In genomic region chr19:8656341-8656740, GRCm38 (mm10) we compare ENCODE assay signal across 16 mouse cellular contexts. TPM values are rescaled to one million over a fixed set of nuclear protein-coding genes. Genes with fewer than 3 reads are reported as not detected.
DNase-seq lines count a peak whose midpoint lies in the region; ATAC-seq and TF ChIP-seq lines count a peak whose summit lies in the region.
"Had no signal": no experiment of that assay in that cellular context is flagged by ENCODE, and none has a peak within 500 bp of the region (broad histone marks: within the 10 kb centered on the region; RNA-seq: fewer than 3 reads in every experiment).

No protein-coding gene starts in this region.

- H3K27me3 ChIP-seq in heart, adult 2 months (ENCODE audit: control insufficient read depth, insufficient read depth, low read length) = no peaks in the 10 kb centered on the region; the same call in 1 of the 2 replicates
- no peaks in the 10 kb centered on the region for H3K27me3 ChIP-seq in heart, embryonic 11.5 days (ENCODE audit: control insufficient read depth, insufficient read depth, low read length)
- H3K27me3 ChIP-seq: forebrain, embryonic 13.5 days; hindbrain, embryonic 13.5 days had no signal

- no peak for TF ChIP-seq POLR2A in heart, adult 2 months (IDR thresholded peaks at IDR 0.05; ENCODE audit: insufficient read depth, low read depth, low read length)

- TF ChIP-seq EP300 in heart, adult 2 months (IDR thresholded peaks at IDR 0.05; ENCODE audit: insufficient read depth, low read depth, low read length) = no peak

- H3K4me1 ChIP-seq in heart, adult 2 months (ENCODE audit: control insufficient read depth, insufficient read depth, low read length) = peaks cover 2% of the 10 kb centered on the region; the same call in 1 of the 2 replicates
- H3K4me1 ChIP-seq in heart, embryonic 11.5 days (ENCODE audit: control insufficient read depth, insufficient read depth, low read length) = no peaks in the 10 kb centered on the region
- H3K4me1 ChIP-seq: forebrain, embryonic 13.5 days; hindbrain, embryonic 13.5 days had no signal

- H3K9ac ChIP-seq in heart, adult 2 months (ENCODE audit: low read depth, low read length) = no peak overlapping the region
- H3K9ac ChIP-seq in heart, embryonic 11.5 days (ENCODE audit: low read depth, low read length) = no peak overlapping the region
- H3K9ac ChIP-seq: forebrain, embryonic 13.5 days; hindbrain, embryonic 13.5 days had no signal

- ATAC-seq in heart, embryonic 11.5 days (replicated peaks; ENCODE audit: insufficient number of reproducible peaks, low FRiP score, low TSS enrichment) = no peak
- ATAC-seq: forebrain, embryonic 13.5 days; intestine, postnatal 0 days had no signal

- DNase-seq in heart, adult 2 months = peak; percentile 26 to 35
- no peak for DNase-seq in left cerebral cortex, adult 2 months (ENCODE audit: extremely low spot score in 1 of 2, low spot score in 2 of 2)
- DNase-seq in left cerebral cortex, postnatal 4 days = no peak
- DNase-seq in heart, postnatal 10 days = peak; percentile 27 to 28
- DNase-seq in kidney, postnatal 36 days = peak; percentile 43 to 50
- no peak for DNase-seq in liver
- DNase-seq: cerebellum, adult 8-10 months; lung, postnatal 36 days had no signal

- no peak overlapping the region for H3K4me2 ChIP-seq in heart, embryonic 11.5 days
- H3K4me2 ChIP-seq: forebrain, embryonic 13.5 days; hindbrain, embryonic 13.5 days; liver, embryonic 11.5 days had no signal

- H3K27ac ChIP-seq in heart, adult 2 months = peak overlapping the region; percentile 72
- H3K27ac ChIP-seq in heart, embryonic 11.5 days (ENCODE audit: low read depth, low read length) = no peak overlapping the region
- H3K27ac ChIP-seq in left cerebral cortex, adult 2 months = peak overlapping the region; percentile 53
- H3K27ac ChIP-seq: forebrain, embryonic 13.5 days; hindbrain, embryonic 13.5 days; midbrain, embryonic 10.5 days had no signal

- no peak for TF ChIP-seq CTCF in heart, adult 2 months (IDR thresholded peaks at IDR 0.05)
- no peak for TF ChIP-seq CTCF in left cerebral cortex, adult 2 months (IDR thresholded peaks at IDR 0.05)

- intact Hi-C loops in heart, adult 2 months (cut with DNase I) = no loop called here
- intact Hi-C loops in left cerebral cortex, adult 2 months (cut with DNase I) = no loop called here
- intact Hi-C loops in left cerebral cortex, postnatal 4 days (cut with DNase I) = no loop called here
- intact Hi-C loops in heart, postnatal 10 days (cut with DNase I) = no loop called here

- H3K36me3 ChIP-seq in heart, adult 2 months (ENCODE audit: control insufficient read depth, insufficient read depth, low read length) = no peaks in the 10 kb centered on the region
- H3K36me3 ChIP-seq in heart, embryonic 11.5 days (ENCODE audit: control insufficient read depth, insufficient read depth, low read length) = no peaks in the 10 kb centered on the region
- H3K36me3 ChIP-seq: hindbrain, embryonic 13.5 days; midbrain, embryonic 10.5 days had no signal

- 41% methylated on average over 4 of the region's 4 CpGs for WGBS in heart, adult 2 months
- WGBS in heart, embryonic 11.5 days (ENCODE audit: insufficient replicate concordance) = 78% methylated on average over 4 of the region's 4 CpGs

- H3K79me2 ChIP-seq in heart, adult 2 months (replicated peaks; ENCODE audit: control insufficient read depth, insufficient read depth, low read length) = no peaks in the 10 kb centered on the region

- H3K4me3 ChIP-seq in heart, adult 2 months = no peak overlapping the region
- no peak overlapping the region for H3K4me3 ChIP-seq in heart, embryonic 11.5 days (ENCODE audit: low read depth, low read length)
- H3K4me3 ChIP-seq in left cerebral cortex, adult 2 months = no peak overlapping the region
- H3K4me3 ChIP-seq: forebrain, embryonic 13.5 days; hindbrain, embryonic 13.5 days; midbrain, embryonic 10.5 days had no signal

- H3K9me3 ChIP-seq in heart, embryonic 11.5 days (replicated peaks; ENCODE audit: control insufficient read depth, low read length) = no peaks in the 10 kb centered on the region
- H3K9me3 ChIP-seq: forebrain, embryonic 13.5 days; hindbrain, embryonic 13.5 days; midbrain, embryonic 10.5 days had no signal

RNA-seq across cellular contexts. Expression of gene Chrm1, which starts 7.2 kb away (rescaled TPM):
- not detected for total RNA-seq in heart, adult 2 months (2021)
- polyA plus RNA-seq in heart, adult 2 months (2012; rRNA removed) = 0.09 and 0.21 TPM in 2 replicates
- polyA plus RNA-seq in heart, embryonic 11.5 days (2014; fragmentation: Nextera tagmentation; extraction: Ambion mirVana) = 0.06 TPM in 1 of 2 replicates, not detected in the other
- 100 to 1,000 TPM; 152 to 155 TPM for total RNA-seq in left cerebral cortex, adult 2 months (2021)
- 10 to 100 TPM; 58.0 to 63.6 TPM for total RNA-seq in left cerebral cortex, postnatal 4 days (2021)
- not detected for total RNA-seq in heart, postnatal 10 days (2021)
- polyA plus RNA-seq: midbrain, embryonic 10.5 days had no signal

RNA-seq across cellular contexts. Expression of gene Slc22a6, which starts 38.5 kb away (rescaled TPM):
- not detected for total RNA-seq in heart, adult 2 months (2021)
- polyA plus RNA-seq in heart, adult 2 months (2012; rRNA removed) = not detected in 2 replicates
- polyA plus RNA-seq in heart, embryonic 11.5 days (2014; fragmentation: Nextera tagmentation; extraction: Ambion mirVana) = not detected in 2 replicates
- 1 to 10 TPM; 5.2 to 7.3 TPM for total RNA-seq in left cerebral cortex, adult 2 months (2021)
- total RNA-seq in left cerebral cortex, postnatal 4 days (2021) = 10 to 100 TPM; 12.0 TPM
- not detected for total RNA-seq in heart, postnatal 10 days (2021)
- total RNA-seq: ES-E14 had no signal
- polyA plus RNA-seq: gonadal fat pad, adult 2 months; liver, embryonic 11.5 days had no signal

Comparison
In these comparisons a context has a peak if more than half of its experiments do, and no peak if none do; other contexts are left out.
1. DNase-seq: peak in heart, adult 2 months (2 of 2), heart, postnatal 10 days (2 of 2) and kidney, postnatal 36 days (2 of 2); none in left cerebral cortex, adult 2 months (0 of 2), left cerebral cortex, postnatal 4 days (single experiment) and liver (single experiment).
2. RNA of gene Chrm1, which starts 7.2 kb away (total RNA-seq): 152 to 155 TPM in left cerebral cortex, adult 2 months and 58.0 to 63.6 TPM in left cerebral cortex, postnatal 4 days; not detected in heart, adult 2 months and not detected in heart, postnatal 10 days; every median in the first group is over 10 times any median in the second.
3. RNA of gene Slc22a6, which starts 38.5 kb away (total RNA-seq): 12.0 TPM in left cerebral cortex, postnatal 4 days and 5.2 to 7.3 TPM in left cerebral cortex, adult 2 months; not detected in heart, adult 2 months and not detected in heart, postnatal 10 days; every median in the first group is over 4 times any median in the second.